Mouse (Mus musculus) left cerebral cortex, postnatal 25 days (tissue): Measurements from ENCODE around the gene H60b. TPM values are rescaled to one million over a fixed set of nuclear protein-coding genes. Genes with fewer than 3 reads are reported as not detected.
A peak's percentile ranks its signal among the peaks of the same experiment; 100 is the strongest.
"Not testable (repeated sequence)": the region's sequence is repeated elsewhere in the genome, so short reads cannot be mapped to it uniquely, and the experiment has no call there.

Experiments
- DNase-seq, 2 experiments: peaks; one replicate each; pipeline ENCODE4 v3.0.0; 2022; ENCODE audit warnings: low spot score in 2 of 2, mixed read lengths in 1 of 2
- intact Hi-C: fragments of 180-260 bp; cut with DNase I; formaldehyde crosslinking; loops from one replicate; pipeline ENCODE4 v1.15.1; 2025
- total RNA-seq, 2 experiments: library from RNA; stranded (reverse); gene quantifications; 2 replicates each; pipeline ENCODE4 v1.2.3; 2021

Gene H60b
- total RNA-seq, 2 experiments from 2014 or later: not detected

- intact Hi-C loops: loop anchor here (5.0 kb wide), 1 partner anchor 126 kb away; no protein-coding TSS in a partner anchor
- not testable (repeated sequence) for DNase-seq
These were observed 4.9 kb downstream of the H60b start for GRCm38 (mm10) chr10:22163279-22163678.

- peak; percentile 71 to 77 for DNase-seq
- intact Hi-C loops: loop anchor here (5.0 kb wide), 1 partner anchor 127 kb away; no protein-coding TSS in a partner anchor
These were observed 5.6 kb downstream of the H60b start for GRCm38 (mm10) chr10:22163705-22164583.

GRCm38 (mm10) chr10:22165328-22166003 lies 7.1 kb downstream of the H60b start:
- intact Hi-C loops, DNase-seq: not testable (repeated sequence)

GRCm38 (mm10) chr10:22166025-22166424 lies 7.6 kb downstream of the H60b start:
- intact Hi-C loops, DNase-seq: not testable (repeated sequence)

- intact Hi-C loops, DNase-seq: not testable (repeated sequence)
These were observed 8.7 kb downstream of the H60b start for GRCm38 (mm10) chr10:22167061-22167460.

GRCm38 (mm10) chr10:22169116-22169515 lies 10.7 kb downstream of the H60b start:
- DNase-seq, intact Hi-C loops: not testable (repeated sequence)

GRCm38 (mm10) chr10:22172431-22173334 lies 14.3 kb downstream of the H60b start:
- DNase-seq, intact Hi-C loops: not testable (repeated sequence)

- DNase-seq, intact Hi-C loops: not testable (repeated sequence)
These were observed 15.2 kb downstream of the H60b start for GRCm38 (mm10) chr10:22173335-22174189.

- DNase-seq, intact Hi-C loops: not testable (repeated sequence)
These were observed 15.8 kb downstream of the H60b start for GRCm38 (mm10) chr10:22174190-22174487.

GRCm38 (mm10) chr10:22176515-22176914 lies 18.1 kb downstream of the H60b start:
- DNase-seq, intact Hi-C loops: not testable (repeated sequence)

GRCm38 (mm10) chr10:22191035-22191434 lies 32.6 kb downstream of the H60b start:
- DNase-seq, intact Hi-C loops: not testable (repeated sequence)

- DNase-seq, intact Hi-C loops: not testable (repeated sequence)
These were observed 43.0 kb downstream of the H60b start for GRCm38 (mm10) chr10:22201352-22201751.

GRCm38 (mm10) chr10:22202784-22203583 lies 44.6 kb downstream of the H60b start:
- intact Hi-C loops: not testable (repeated sequence)
- peak in 1 of 2 experiments; percentile 14 for DNase-seq

GRCm38 (mm10) chr10:22206443-22206842 lies 48.1 kb downstream of the H60b start:
- DNase-seq, intact Hi-C loops: not testable (repeated sequence)

GRCm38 (mm10) chr10:22212012-22212696 lies 53.8 kb downstream of the H60b start:
- DNase-seq: peak in 1 of 2 experiments; percentile 24
- intact Hi-C loops: not testable (repeated sequence)

GRCm38 (mm10) chr10:22223474-22224349 lies 65.3 kb downstream of the H60b start:
- DNase-seq: peak; percentile 5 to 48
- intact Hi-C loops: not testable (repeated sequence)
